Mouse (Mus musculus): ENCODE data around the gene Mdfic.

Mdfic gene

DNA sequence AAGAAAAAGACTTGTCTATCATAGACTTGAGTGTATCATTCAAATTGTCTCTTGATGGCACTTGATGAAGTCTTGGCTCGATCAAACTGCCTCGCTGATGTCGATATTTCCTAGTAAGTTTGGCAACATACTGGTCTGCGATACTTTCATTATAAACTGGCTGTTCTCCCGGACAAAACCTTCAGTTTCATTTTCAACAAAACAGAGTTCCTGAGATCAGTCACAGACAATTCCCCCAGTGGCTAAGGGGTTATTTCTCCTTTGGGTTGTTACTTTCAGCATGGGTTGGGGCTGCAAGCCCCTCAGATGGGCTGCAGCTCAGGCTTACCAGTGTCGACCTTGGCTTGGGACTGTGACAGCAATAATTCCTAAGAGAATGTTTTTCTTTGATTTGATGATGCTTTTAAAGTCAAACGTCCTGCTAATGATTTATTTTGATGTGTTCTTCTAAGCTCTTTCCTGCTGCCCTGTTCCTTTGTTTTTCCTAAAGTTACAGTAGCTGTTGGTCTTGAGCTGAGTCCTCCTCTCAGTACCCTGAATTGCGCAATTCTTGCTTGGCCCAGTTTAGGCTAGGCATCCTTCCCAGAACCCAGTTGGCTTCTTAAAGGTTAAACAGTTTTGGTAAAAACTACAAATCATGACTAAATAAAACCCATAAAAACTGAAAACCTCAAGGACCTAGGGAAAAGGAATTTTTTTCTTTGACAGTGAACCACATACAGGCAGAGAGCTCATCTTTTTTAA lies 73.3 kb downstream of the Mdfic start:
- no peak for DNase-seq

- no peak for DNase-seq
Observed at GRCm38 (mm10) chr6:15794801-15795200, 74.3 kb downstream of the Mdfic start.

GRCm38 (mm10) chr6:15807382-15807781 lies 86.9 kb downstream of the Mdfic start:
- no peak for DNase-seq

DNA sequence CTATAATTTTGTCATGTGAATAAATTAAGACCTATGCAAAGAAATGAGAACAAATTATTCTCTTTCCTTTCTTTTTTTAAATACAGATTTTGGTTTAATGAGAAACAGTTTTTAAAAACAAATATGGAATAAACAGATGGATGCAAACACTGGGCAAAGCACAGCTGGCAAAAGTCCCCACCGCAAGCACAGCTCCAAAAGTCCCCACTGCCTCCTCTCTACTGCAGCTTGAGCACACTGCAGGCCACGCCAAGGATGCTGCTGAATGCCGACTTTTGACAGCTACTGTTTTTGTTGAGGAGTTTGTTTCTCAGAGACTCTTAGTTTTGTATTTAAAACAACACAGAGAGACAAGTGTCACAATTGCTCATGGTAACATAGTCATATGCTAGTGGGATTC lies 104.8 kb downstream of the Mdfic start:
- DNase-seq, result no peak

GRCm38 (mm10) chr6:15829812-15830211 lies 109.4 kb downstream of the Mdfic start:
- DNase-seq, result no peak

DNA sequence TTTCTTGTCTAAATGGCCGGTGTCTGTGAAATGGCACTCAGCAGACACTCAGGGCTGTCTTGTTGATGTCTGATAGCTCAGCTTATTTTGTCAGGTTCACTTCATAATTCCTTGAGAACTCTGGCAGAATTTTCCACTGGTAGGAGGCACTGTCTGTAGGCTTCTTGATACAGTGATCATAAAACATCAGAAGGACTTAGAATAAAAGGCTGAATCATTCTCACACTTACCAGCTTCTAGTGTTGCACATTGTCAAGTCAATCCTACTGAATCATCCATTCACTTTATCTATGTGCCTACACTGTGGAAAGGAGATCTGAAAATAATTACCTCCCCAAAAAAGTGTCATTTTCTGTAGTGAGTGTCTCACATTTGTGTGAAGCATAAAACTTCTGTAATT lies 110.2 kb downstream of the Mdfic start:
- DNase-seq, result no peak

- DNase-seq, result no peak
Observed at GRCm38 (mm10) chr6:15837695-15838094, 117.2 kb downstream of the Mdfic start.

GRCm38 (mm10) chr6:15839831-15840230 lies 119.4 kb downstream of the Mdfic start:
- no peak for DNase-seq

DNA sequence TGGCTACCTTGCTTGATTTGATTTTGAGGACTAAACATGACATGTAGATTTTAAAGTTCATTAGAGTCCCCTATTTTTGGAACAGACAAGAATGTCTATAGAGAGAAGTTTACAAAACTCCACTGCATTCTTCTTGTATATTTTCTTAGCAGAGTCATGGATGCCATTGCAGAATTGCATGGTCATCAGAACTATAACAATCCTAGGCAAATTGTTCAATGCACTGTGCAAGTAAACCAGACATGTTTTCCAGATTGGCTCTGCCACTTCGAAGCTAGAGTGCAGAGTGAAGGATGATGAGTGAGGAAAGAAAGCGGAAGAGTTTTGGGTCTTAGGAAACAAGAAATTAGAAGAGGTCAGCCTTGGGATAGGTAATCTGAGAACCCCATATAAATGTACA lies 120.0 kb downstream of the Mdfic start:
- no peak for DNase-seq

GRCm38 (mm10) chr6:15841476-15842209 lies 121.2 kb downstream of the Mdfic start:
- no peak for DNase-seq

- no peak for DNase-seq
Observed at GRCm38 (mm10) chr6:15843295-15843694, 122.8 kb downstream of the Mdfic start.

GRCm38 (mm10) chr6:15845711-15846342 lies 125.4 kb downstream of the Mdfic start:
- DNase-seq, result no peak
